Mouse (Mus musculus) limb, embryonic 14.5 days (tissue): ENCODE measurements around the gene Derl2. TPM values are rescaled to one million over a fixed set of nuclear protein-coding genes. Genes with fewer than 3 reads are reported as not detected.

ENCODE experiments used
- ATAC-seq: fragments of 200-750 bp; cut with Nextera tagmentation; 2 replicates; pipeline ENCODE4 v1.8.0; 2017; ENCODE audit warnings: low read depth, moderate number of reproducible peaks, moderate TSS enrichment; ENCODE audit not compliant: low FRiP score
- DNase-seq: peaks from one replicate; pipeline ENCODE4 v3.0.0-alpha.2; 2015; ENCODE audit warnings: low spot score
- H3K27ac ChIP-seq: fragments of 300-500 bp; sonication (generic); replicated peaks from 2 replicates; pipeline ENCODE4 v1.5.1; 2014; ENCODE audit warnings: low read depth, mild to moderate bottlenecking, low read length, moderate library complexity, mixed read lengths
- H3K27me3 ChIP-seq: fragments of 300-500 bp; sonication (generic); 2 replicates; pipeline ENCODE4 v1.6.1; 2014; ENCODE audit warnings: low read length, mixed read lengths; ENCODE audit not compliant: control insufficient read depth, insufficient read depth
- H3K36me3 ChIP-seq: fragments of 300-500 bp; sonication (generic); 2 replicates; pipeline ENCODE4 v1.6.1; 2014; ENCODE audit warnings: mild to moderate bottlenecking, low read length, moderate library complexity, mixed read lengths; ENCODE audit not compliant: control insufficient read depth, insufficient read depth
- H3K4me1 ChIP-seq: fragments of 300-500 bp; sonication (generic); 2 replicates; pipeline ENCODE4 v1.6.1; 2014; ENCODE audit warnings: antibody characterized with exemption, low read length, mixed read lengths; ENCODE audit not compliant: control insufficient read depth, insufficient read depth
- H3K4me2 ChIP-seq: fragments of 300-500 bp; sonication (generic); replicated peaks from 2 replicates; pipeline ENCODE4 v1.6.1; 2014; ENCODE audit warnings: low read depth, mild to moderate bottlenecking, low read length, moderate library complexity; ENCODE audit not compliant: severe bottlenecking
- H3K4me3 ChIP-seq: fragments of 300-500 bp; sonication (generic); replicated peaks from 2 replicates; pipeline ENCODE4 v1.5.1; 2014; ENCODE audit warnings: low read length
- H3K9ac ChIP-seq: fragments of 300-500 bp; sonication (generic); 2 replicates; pipeline ENCODE4 v1.6.1; 2014; ENCODE audit warnings: mild to moderate bottlenecking, low read depth, low read length, moderate library complexity; ENCODE audit not compliant: severe bottlenecking
- H3K9me3 ChIP-seq: fragments of 300-500 bp; sonication (generic); 2 replicates; pipeline ENCODE4 v1.6.1; 2016; ENCODE audit warnings: low read length; ENCODE audit not compliant: control insufficient read depth
- POLR2A ChIP-seq: fragments of 200-500 bp; IDR thresholded peaks from 2 replicates; pipeline ENCODE4 v1.8.0; 2012; ENCODE audit warnings: inconsistent platforms, mild to moderate bottlenecking, moderate library complexity, borderline replicate concordance; ENCODE audit not compliant: insufficient read depth, insufficient read length; ENCODE audit errors: extremely low read depth
- WGBS: fragments of 180-500 bp; shearing (Covaris S2); extraction: QIAGEN DNeasy Blood & Tissue Kit; methylation state at CpG from one replicate; pipeline ENCODE4 v1.1.7; 2014; 5-methylcytosine and 5-hydroxymethylcytosine counted together
- polyA plus RNA-seq, 2 experiments: library from polyadenylated mRNA; depleted of rRNA in 1 of 2; stranded (reverse) in 1 of 2; unstranded in 1 of 2; fragments of >200 nt; fragmentation: Nextera tagmentation in 1 of 2; extraction: Ambion mirVana in 1 of 2; gene quantifications; 2 replicates each; pipeline versions ENCODE4 v1.2.1 to v1.2.3; 2012 to 2014

Gene Derl2
- polyA plus RNA-seq (2012; rRNA removed) (26.9 and 31.4 TPM in 2 replicates), polyA plus RNA-seq (2014; fragmentation: Nextera tagmentation; extraction: Ambion mirVana) (39.4 and 41.1 TPM in 2 replicates)

GRCm38 (mm10) chr11:71019201-71020068 is at the start of gene Derl2, which contains the start of gene Mis12:
Gene Derl2, minus strand, starts transcription at chr11:71019841.
Gene Mis12, plus strand, starts transcription at chr11:71019611.
- Histone ChIP-seq H3K4me2 (peak within 1 kb of the TSS; percentile 82), H3K4me1 (peaks cover 20% of the 10 kb centered on the region), H3K9me3 (no peaks in the 10 kb centered on the region), H3K9ac (peak within 1 kb of the TSS; percentile 85), H3K36me3 (peaks cover 24% of the 10 kb centered on the region), H3K27me3 (no peaks in the 10 kb centered on the region), H3K4me3 (peak within 1 kb of the TSS; percentile 91), H3K27ac (peak within 1 kb of the TSS; percentile 83)
- ATAC-seq (peak; percentile 100), DNase-seq (peak; percentile 99)
- peak; percentile 69; the same call in 1 of the 2 replicates for TF ChIP-seq POLR2A
- WGBS: under 1% methylated on average over 68 of the region's 71 CpGs

GRCm38 (mm10) chr11:71052554-71052953 is 32.9 kb upstream of the Derl2 start:
- ATAC-seq (no peak), DNase-seq (peak; percentile 55)
- Histone ChIP-seq H3K27ac (no peak overlapping the region), H3K9ac (no peak overlapping the region), H3K36me3 (no peaks in the 10 kb centered on the region), H3K4me3 (no peak overlapping the region), H3K27me3 (no peaks in the 10 kb centered on the region), H3K9me3 (no peaks in the 10 kb centered on the region), H3K4me2 (no peak overlapping the region), H3K4me1 (no peaks in the 10 kb centered on the region)
- WGBS: 7% methylated on average over 1 of the region's 1 CpGs
- no peak for TF ChIP-seq POLR2A

- no peak for TF ChIP-seq POLR2A
- Histone ChIP-seq H3K4me3 (no peak overlapping the region), H3K27ac (no peak overlapping the region), H3K4me1 (no peaks in the 10 kb centered on the region), H3K36me3 (no peaks in the 10 kb centered on the region), H3K4me2 (no peak overlapping the region), H3K9me3 (no peaks in the 10 kb centered on the region), H3K27me3 (no peaks in the 10 kb centered on the region), H3K9ac (no peak overlapping the region)
- no peak for ATAC-seq
- WGBS: over 99% methylated on average over 5 of the region's 5 CpGs
- no peak for DNase-seq
Measured at GRCm38 (mm10) chr11:71039526-71040298, 20.1 kb upstream of the Derl2 start.

GRCm38 (mm10) chr11:71033163-71033761 is 13.6 kb upstream of the Derl2 start, which contains the start of gene 6330403K07Rik:
Gene 6330403K07Rik, minus strand, starts transcription at chr11:71033513.
- under 1% methylated on average over 19 of the region's 31 CpGs for WGBS
- Histone ChIP-seq H3K9me3 (no peaks in the 10 kb centered on the region), H3K36me3 (no peaks in the 10 kb centered on the region; the same call in 1 of the 2 replicates), H3K4me2 (peak within 1 kb of the TSS; percentile 67), H3K4me3 (peak within 1 kb of the TSS; percentile 59), H3K9ac (peak within 1 kb of the TSS; percentile 88), H3K4me1 (peaks cover 9% of the 10 kb centered on the region; the same call in 1 of the 2 replicates), H3K27me3 (no peaks in the 10 kb centered on the region), H3K27ac (peak within 1 kb of the TSS; percentile 91)
- TF ChIP-seq POLR2A: peak; percentile 98; the same call in 1 of the 2 replicates
- ATAC-seq (peak; percentile 97), DNase-seq (peak; percentile 92)
